Mouse (Mus musculus): ENCODE results near the gene Fam81a. TPM values are rescaled to one million over a fixed set of nuclear protein-coding genes. Genes with fewer than 3 reads are reported as not detected.

Fam81a gene
- total and polyA plus RNA-seq, 2 experiments: 0.57 to 2.5 TPM

GRCm38 (mm10) chr9:70046255-70046654 is 96.1 kb downstream of the Fam81a start:
- Histone ChIP-seq H3K36me3 (ENCODE audit: control insufficient read depth, insufficient read depth, low read length) (no peaks in the 10 kb centered on the region), H3K27me3 (ENCODE audit: control insufficient read depth, insufficient read depth, low read length) (no peaks in the 10 kb centered on the region), H3K9ac (ENCODE audit: low read depth, low read length) (no peak overlapping the region), H3K4me1 (ENCODE audit: control insufficient read depth, insufficient read depth, low read length) (no peaks in the 10 kb centered on the region), H3K27ac (replicated peaks; ENCODE audit: insufficient read depth, low read depth, low read length) (no peak overlapping the region), H3K4me3 (ENCODE audit: insufficient read depth, low read depth, low read length) (no peak overlapping the region), H3K79me2 (ENCODE audit: control insufficient read depth, insufficient read depth, low read length) (no peaks in the 10 kb centered on the region)
- WGBS: 82% methylated on average over 6 of the region's 6 CpGs
- no peak for DNase-seq (ENCODE audit: extremely low read depth, low read depth, low spot score)
- no peak for TF ChIP-seq POLR2A (IDR thresholded peaks at IDR 0.05; ENCODE audit: extremely low read depth, insufficient read depth, low read length)

DNA sequence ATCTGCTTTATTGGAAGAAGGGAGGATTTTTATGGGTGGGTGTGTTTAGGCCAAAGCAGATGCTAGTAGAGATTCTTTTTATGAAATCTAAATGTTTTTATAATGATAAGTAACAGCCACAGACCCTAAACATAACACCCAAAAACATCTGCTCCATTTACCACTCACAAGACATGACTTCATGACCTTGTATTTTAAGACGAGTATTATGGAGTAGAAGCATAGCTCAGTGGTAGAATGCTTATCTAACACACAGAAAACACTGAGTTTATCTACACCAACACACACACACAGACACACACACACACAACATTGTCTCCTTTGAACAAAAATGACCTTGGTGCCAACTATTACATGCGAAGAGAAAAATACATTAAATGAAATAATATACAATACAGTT is 97.5 kb downstream of the Fam81a start:
- no peak overlapping the region for H3K27ac ChIP-seq (replicated peaks; ENCODE audit: insufficient read depth, low read depth, low read length)
- H3K4me1 ChIP-seq (ENCODE audit: control insufficient read depth, insufficient read depth, low read length): no peaks in the 10 kb centered on the region
- 85% methylated on average over 2 of the region's 2 CpGs for WGBS
- H3K79me2 ChIP-seq (ENCODE audit: control insufficient read depth, insufficient read depth, low read length): no peaks in the 10 kb centered on the region
- H3K27me3 ChIP-seq (ENCODE audit: control insufficient read depth, insufficient read depth, low read length): no peaks in the 10 kb centered on the region
- no peak overlapping the region for H3K4me3 ChIP-seq (ENCODE audit: insufficient read depth, low read depth, low read length)
- TF ChIP-seq POLR2A (IDR thresholded peaks at IDR 0.05; ENCODE audit: extremely low read depth, insufficient read depth, low read length): no peak
- TF ChIP-seq CTCF (IDR thresholded peaks at IDR 0.05; ENCODE audit: low read depth, low read length): no peak
- DNase-seq (ENCODE audit: extremely low read depth, low read depth, low spot score): no peak
- H3K9ac ChIP-seq (ENCODE audit: low read depth, low read length): no peak overlapping the region
- no peaks in the 10 kb centered on the region for H3K36me3 ChIP-seq (ENCODE audit: control insufficient read depth, insufficient read depth, low read length)

GRCm38 (mm10) chr9:70042935-70043334 is 99.4 kb downstream of the Fam81a start:
- no peaks in the 10 kb centered on the region for H3K36me3 ChIP-seq (ENCODE audit: control insufficient read depth, insufficient read depth, low read length)
- TF ChIP-seq CTCF (IDR thresholded peaks at IDR 0.05; ENCODE audit: low read depth, low read length) (no peak), POLR2A (IDR thresholded peaks at IDR 0.05; ENCODE audit: extremely low read depth, insufficient read depth, low read length) (no peak)
- H3K27ac ChIP-seq (replicated peaks; ENCODE audit: insufficient read depth, low read depth, low read length): no peak overlapping the region
- DNase-seq (ENCODE audit: extremely low read depth, low read depth, low spot score): no peak
- no peak overlapping the region for H3K9ac ChIP-seq (ENCODE audit: low read depth, low read length)
- H3K27me3 ChIP-seq (ENCODE audit: control insufficient read depth, insufficient read depth, low read length): no peaks in the 10 kb centered on the region
- no peak overlapping the region for H3K4me3 ChIP-seq (ENCODE audit: insufficient read depth, low read depth, low read length)
- WGBS: 92% methylated on average over 1 of the region's 1 CpGs
- no peaks in the 10 kb centered on the region for H3K79me2 ChIP-seq (ENCODE audit: control insufficient read depth, insufficient read depth, low read length)
- no peaks in the 10 kb centered on the region for H3K4me1 ChIP-seq (ENCODE audit: control insufficient read depth, insufficient read depth, low read length)

- Histone ChIP-seq H3K36me3 (ENCODE audit: control insufficient read depth, insufficient read depth, low read length) (no peaks in the 10 kb centered on the region), H3K4me3 (ENCODE audit: insufficient read depth, low read depth, low read length) (no peak overlapping the region), H3K9ac (ENCODE audit: low read depth, low read length) (no peak overlapping the region), H3K4me1 (ENCODE audit: control insufficient read depth, insufficient read depth, low read length) (no peaks in the 10 kb centered on the region), H3K79me2 (ENCODE audit: control insufficient read depth, insufficient read depth, low read length) (no peaks in the 10 kb centered on the region), H3K27me3 (ENCODE audit: control insufficient read depth, insufficient read depth, low read length) (no peaks in the 10 kb centered on the region), H3K27ac (replicated peaks; ENCODE audit: insufficient read depth, low read depth, low read length) (no peak overlapping the region)
- no peak for DNase-seq (ENCODE audit: extremely low read depth, low read depth, low spot score)
- no peak for TF ChIP-seq POLR2A (IDR thresholded peaks at IDR 0.05; ENCODE audit: extremely low read depth, insufficient read depth, low read length)
- no peak for TF ChIP-seq CTCF (IDR thresholded peaks at IDR 0.05; ENCODE audit: low read depth, low read length)
- 88% methylated on average over 4 of the region's 4 CpGs for WGBS
Measured at GRCm38 (mm10) chr9:70042137-70042536, 100.2 kb downstream of the Fam81a start.

DNA sequence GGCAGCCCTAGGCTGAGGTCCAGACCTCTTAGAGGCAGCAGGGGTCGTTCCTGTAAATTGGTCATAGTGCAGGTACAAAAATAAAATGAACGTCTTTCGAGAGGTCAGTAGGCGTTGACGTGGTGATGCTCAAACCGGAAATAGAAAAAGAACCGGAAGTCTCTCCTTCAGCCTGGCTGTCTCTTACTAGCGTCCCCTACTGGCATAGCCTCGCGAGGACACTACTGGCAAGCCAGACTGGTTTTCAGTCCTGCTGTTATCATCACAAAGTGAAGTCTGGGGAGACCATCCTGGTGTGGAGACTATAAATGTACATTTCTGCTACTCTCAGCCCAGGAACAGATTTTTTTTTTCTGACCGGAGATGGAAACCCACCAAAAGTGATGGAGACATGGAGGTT is 101.8 kb downstream of the Fam81a start:
- Histone ChIP-seq H3K9ac (ENCODE audit: low read depth, low read length) (no peak overlapping the region), H3K4me3 (ENCODE audit: insufficient read depth, low read depth, low read length) (no peak overlapping the region), H3K79me2 (ENCODE audit: control insufficient read depth, insufficient read depth, low read length) (no peaks in the 10 kb centered on the region), H3K27ac (replicated peaks; ENCODE audit: insufficient read depth, low read depth, low read length) (no peak overlapping the region), H3K27me3 (ENCODE audit: control insufficient read depth, insufficient read depth, low read length) (no peaks in the 10 kb centered on the region), H3K36me3 (ENCODE audit: control insufficient read depth, insufficient read depth, low read length) (no peaks in the 10 kb centered on the region), H3K4me1 (ENCODE audit: control insufficient read depth, insufficient read depth, low read length) (no peaks in the 10 kb centered on the region)
- no peak for TF ChIP-seq CTCF (IDR thresholded peaks at IDR 0.05; ENCODE audit: low read depth, low read length)
- TF ChIP-seq POLR2A (IDR thresholded peaks at IDR 0.05; ENCODE audit: extremely low read depth, insufficient read depth, low read length): no peak
- no peak for DNase-seq (ENCODE audit: extremely low read depth, low read depth, low spot score)
- WGBS: 85% methylated on average over 11 of the region's 11 CpGs

DNA sequence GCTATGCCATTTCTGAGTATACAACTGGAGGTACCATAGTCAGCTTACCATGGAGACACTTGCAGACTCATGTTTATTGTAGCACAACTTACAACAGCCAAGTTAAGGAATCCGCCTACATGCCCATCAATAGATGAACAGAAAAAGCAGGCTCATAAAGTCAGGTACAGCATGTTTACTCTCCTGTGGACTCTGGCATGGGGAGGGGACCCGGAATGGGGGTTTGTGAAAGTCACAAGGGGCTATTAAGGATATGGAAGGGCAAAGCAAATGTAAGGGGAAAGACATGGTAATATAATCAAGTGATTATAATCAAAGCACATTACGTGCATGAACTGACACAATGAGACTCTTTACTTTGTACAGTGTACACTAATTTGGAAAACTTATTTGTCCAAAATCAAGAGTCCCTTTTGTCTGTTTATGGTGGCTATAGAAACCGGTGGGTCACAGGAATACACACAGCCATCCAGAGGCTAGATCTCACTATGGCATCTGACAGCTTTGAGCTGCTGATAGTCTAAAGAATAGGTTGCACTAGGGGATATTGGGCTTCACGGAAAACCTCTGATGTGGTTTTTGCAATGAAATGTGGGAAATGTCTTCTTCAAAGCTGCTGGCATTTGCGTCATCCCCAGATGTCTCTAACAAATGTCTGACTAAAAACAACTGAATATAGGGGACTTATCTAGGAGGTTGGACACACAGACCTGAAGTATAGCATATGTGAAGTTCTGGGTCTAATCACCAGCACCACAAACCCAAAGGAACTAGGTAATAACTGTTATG is 102.6 kb downstream of the Fam81a start:
- WGBS: 84% methylated on average over 6 of the region's 6 CpGs
- H3K27ac ChIP-seq (replicated peaks; ENCODE audit: insufficient read depth, low read depth, low read length): no peak overlapping the region
- no peak for TF ChIP-seq POLR2A (IDR thresholded peaks at IDR 0.05; ENCODE audit: extremely low read depth, insufficient read depth, low read length)
- TF ChIP-seq CTCF (IDR thresholded peaks at IDR 0.05; ENCODE audit: low read depth, low read length): no peak
- no peaks in the 10 kb centered on the region for H3K4me1 ChIP-seq (ENCODE audit: control insufficient read depth, insufficient read depth, low read length)
- H3K4me3 ChIP-seq (ENCODE audit: insufficient read depth, low read depth, low read length): no peak overlapping the region
- no peaks in the 10 kb centered on the region for H3K27me3 ChIP-seq (ENCODE audit: control insufficient read depth, insufficient read depth, low read length)
- no peak for DNase-seq (ENCODE audit: extremely low read depth, low read depth, low spot score)
- no peaks in the 10 kb centered on the region for H3K36me3 ChIP-seq (ENCODE audit: control insufficient read depth, insufficient read depth, low read length)
- no peaks in the 10 kb centered on the region for H3K79me2 ChIP-seq (ENCODE audit: control insufficient read depth, insufficient read depth, low read length)
- no peak overlapping the region for H3K9ac ChIP-seq (ENCODE audit: low read depth, low read length)

Other genes with a start within 250 kb of the Fam81a start
- gene Bnip2, start 153.1 kb downstream of the Fam81a start, total RNA-seq (2014; rRNA removed): 69.9 and 74.3 TPM in 2 replicates
- gene Bnip2, start 153.1 kb downstream of the Fam81a start, polyA plus RNA-seq (2012; rRNA removed): 12.8 and 13.6 TPM in 2 replicates
- 56.2 and 59.4 TPM in 2 replicates for gene Gtf2a2, start 130.0 kb downstream of the Fam81a start, total RNA-seq (2014; rRNA removed)
- gene Gtf2a2, start 130.0 kb downstream of the Fam81a start, polyA plus RNA-seq (2012; rRNA removed): 11.9 and 13.4 TPM in 2 replicates
- 0.07 and 0.09 TPM in 2 replicates for gene Gcnt3, start 104.5 kb downstream of the Fam81a start, total RNA-seq (2014; rRNA removed)
- gene Gcnt3, start 104.5 kb downstream of the Fam81a start, polyA plus RNA-seq (2012; rRNA removed): 0.02 TPM in 1 of 2 replicates, not detected in the other
- 25.1 and 27.2 TPM in 2 replicates for gene Myo1e, start 64.8 kb upstream of the Fam81a start, total RNA-seq (2014; rRNA removed)
- gene Myo1e, start 64.8 kb upstream of the Fam81a start, polyA plus RNA-seq (2012; rRNA removed): 9.2 and 11.2 TPM in 2 replicates